Mouse (Mus musculus) heart, adult 8-10 months (tissue): ENCODE results near the gene Osbpl9. TPM values are rescaled to one million over a fixed set of nuclear protein-coding genes. Genes with fewer than 3 reads are reported as not detected.
A peak's percentile ranks its signal among the peaks of the same experiment; 100 is the strongest.

Experiments used
- DNase-seq: peaks from one replicate; pipeline ENCODE4 v3.0.0; 2022; ENCODE audit warnings: low spot score
- total RNA-seq, 4 experiments: library from RNA; stranded (reverse); gene quantifications; 2 replicates each; pipeline ENCODE4 v1.2.4; 2022

The Osbpl9 gene
- 100 to 1,000 TPM in 2 of 4 experiments, 10 to 100 TPM in 2; 85.9 to 105 (median 95.9) TPM for total RNA-seq

DNA sequence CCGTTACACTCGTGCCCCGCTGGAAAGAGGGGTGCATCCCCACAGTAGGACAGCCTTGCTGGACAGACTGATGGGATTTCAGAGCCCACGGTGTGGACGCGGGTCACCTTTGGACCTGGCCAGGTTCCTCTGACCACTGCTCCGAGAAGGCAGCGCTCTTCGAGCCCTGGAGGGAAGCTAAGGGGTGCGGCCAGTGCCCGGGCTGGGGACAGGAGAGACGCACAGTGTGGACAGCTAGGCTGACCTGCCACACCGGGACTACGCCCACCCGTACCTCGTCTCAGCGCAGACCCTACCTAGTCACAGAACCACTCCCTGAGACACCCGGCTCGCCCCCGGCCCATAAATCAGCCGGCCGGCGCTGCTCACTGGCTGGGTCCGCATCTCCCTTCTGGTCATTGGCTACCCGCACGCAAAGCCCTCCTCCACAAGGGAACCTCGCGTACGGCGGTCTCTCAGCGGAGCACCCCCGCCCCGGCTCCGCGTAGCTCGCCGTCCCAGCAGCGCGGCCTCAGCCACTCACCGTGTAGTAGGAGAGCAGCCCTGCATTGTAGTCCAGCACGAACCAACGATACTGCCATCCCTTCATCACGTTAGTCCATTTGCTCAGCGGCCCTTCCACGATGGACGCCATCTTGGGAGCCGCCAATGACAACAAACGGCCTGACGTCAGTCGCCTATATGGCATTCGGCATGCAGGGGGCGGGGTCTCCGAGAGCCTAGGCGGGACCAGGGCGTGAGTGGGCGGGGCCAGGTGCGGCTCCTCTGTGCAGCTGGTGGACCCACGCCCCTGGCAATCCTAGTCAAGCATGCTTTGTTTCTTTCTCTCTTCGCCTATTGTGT is at the start of gene Osbpl9:
Osbpl9 (minus strand) TSS at position 691 of the 843 bp plus-strand sequence.
- DNase-seq: peak; percentile 98

DNA sequence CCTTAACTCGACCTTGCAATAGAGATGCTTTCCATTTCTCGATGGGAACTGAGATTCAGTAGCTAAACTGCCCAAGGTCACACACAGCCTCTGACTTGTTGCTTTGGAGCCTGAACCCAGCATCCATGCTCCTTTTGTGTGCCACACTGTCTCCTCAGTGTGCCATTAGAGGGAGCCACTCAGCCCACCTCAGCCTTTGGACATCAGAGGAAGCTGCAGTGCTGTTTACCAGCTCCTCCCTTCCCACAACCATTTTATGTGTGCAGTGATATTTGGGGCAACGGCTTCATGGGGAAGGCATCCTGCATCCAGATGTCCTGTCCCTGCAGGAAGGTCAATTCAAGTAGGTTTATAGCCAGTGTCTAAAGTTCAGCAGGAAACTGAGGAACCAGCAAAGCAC is 49.5 kb upstream of the Osbpl9 start:
- no peak for DNase-seq

GRCm38 (mm10) chr4:109245016-109245620 is 43.0 kb upstream of the Osbpl9 start:
- no peak for DNase-seq

DNA sequence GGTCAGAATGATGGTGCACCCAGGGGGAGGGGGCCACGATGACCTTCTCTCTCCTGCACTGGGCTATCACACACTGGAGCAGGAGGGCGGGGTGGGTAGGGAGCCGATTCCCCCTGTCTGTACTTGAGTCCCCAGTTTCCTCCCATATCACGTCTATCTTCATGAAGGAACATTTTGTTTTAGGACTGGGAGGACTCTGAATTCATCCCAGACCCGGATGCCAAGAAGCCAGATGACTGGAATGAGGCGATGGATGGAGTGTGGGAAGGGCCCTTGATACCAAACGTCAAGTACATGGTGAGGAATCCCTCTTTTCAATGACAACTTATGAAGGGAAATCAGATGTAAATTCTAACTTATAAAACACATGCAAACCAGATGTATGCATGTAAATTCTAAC is 42.4 kb upstream of the Osbpl9 start:
- DNase-seq: peak; percentile 67

DNA sequence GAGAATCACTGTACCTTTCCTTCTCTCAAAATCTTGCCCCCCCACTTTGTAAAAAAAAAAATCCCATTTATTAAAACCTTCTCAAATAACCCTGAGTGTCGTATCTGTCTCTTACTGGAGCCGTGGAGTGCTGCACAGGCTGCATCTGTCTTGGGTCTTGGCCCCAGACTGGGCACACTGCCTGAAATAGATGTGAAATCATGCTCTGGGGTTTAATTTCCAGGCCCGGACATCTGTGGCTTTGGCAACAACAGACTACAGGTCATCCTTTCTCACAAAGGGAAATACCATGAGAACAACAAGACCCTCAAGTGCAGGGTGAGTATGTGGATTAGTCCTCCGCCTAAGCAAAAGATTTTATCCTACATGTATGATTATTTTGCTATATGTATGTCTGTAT is 39.9 kb upstream of the Osbpl9 start:
- peak; percentile 74 for DNase-seq

- no peak for DNase-seq
Measured at GRCm38 (mm10) chr4:109241221-109241620, 39.1 kb upstream of the Osbpl9 start.

- DNase-seq: no peak
Measured at GRCm38 (mm10) chr4:109238428-109239268, 36.6 kb upstream of the Osbpl9 start.

GRCm38 (mm10) chr4:109236186-109236879 is 34.3 kb upstream of the Osbpl9 start:
- DNase-seq: no peak

DNA sequence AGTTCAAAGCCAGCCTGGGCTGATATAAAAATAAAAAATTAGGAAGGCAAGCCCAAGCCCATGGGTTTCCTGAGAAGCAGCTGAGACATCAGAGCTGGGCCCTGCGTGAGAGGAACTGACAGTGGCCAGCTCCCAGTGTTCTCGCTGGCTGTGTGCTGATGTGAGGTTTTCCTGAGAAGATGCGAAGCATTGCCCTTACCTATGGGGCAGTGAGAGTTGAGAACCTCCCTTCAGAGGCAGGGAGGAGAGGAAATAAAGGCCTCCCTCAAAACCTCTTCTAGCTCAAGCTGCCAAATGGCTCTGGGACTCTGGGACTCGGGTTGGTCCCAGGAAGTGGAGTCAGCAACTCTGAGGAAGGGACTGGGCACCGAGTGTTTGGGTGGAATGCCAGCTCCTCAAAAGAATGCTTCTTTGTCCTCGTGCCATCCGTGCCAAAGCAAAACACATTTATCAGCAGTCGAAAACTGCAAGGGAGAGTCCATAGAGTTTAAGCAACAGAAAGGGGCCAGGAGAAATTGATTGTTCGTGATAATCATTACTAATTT is 32.8 kb upstream of the Osbpl9 start:
- DNase-seq: no peak

DNA sequence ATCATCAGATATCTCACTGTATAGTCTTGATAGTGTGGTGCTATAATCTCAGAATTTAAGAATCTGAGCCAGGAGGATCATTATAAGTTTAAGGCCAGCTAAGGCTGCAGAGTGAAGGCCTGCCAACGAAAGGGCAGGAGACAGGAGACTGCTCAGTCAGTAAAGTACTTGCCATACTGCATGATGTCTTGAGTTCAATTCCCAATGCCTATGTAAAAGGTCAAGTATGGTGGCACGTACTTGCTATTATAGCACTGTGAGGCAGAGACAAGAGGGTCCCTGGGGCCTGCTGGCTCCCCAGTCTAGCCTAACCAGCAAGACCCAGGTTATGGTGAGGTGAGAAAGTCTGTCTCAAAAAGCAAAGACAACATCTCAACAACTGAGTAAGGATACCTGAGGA is 32.1 kb upstream of the Osbpl9 start, which contains the start of gene Calr4:
Calr4 (plus strand) TSS at position 301 of the 400 bp plus-strand sequence.
- no peak for DNase-seq

- DNase-seq: no peak
Measured at GRCm38 (mm10) chr4:109229766-109230279, 27.8 kb upstream of the Osbpl9 start.

GRCm38 (mm10) chr4:109226071-109226470 is 24.0 kb upstream of the Osbpl9 start:
- DNase-seq: no peak

DNA sequence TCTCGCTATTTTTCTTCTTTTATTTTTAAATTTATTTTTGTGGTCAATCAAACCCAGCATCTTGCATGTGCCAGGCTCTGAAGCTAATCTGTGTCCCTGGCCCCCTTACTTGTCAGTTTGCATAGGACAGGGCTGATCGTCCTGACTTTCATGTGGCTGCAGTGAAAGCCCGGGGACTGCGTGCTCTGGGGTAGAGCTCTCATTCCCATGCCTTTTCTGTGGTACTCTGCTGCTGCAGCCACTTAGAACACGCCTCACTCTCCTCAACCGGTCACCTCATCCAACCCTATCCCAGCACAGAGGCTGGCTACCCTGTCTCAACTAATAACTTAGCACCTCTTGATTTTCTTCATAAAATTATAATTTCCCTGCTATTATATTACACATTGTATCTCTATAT is 23.5 kb upstream of the Osbpl9 start:
- no peak for DNase-seq

DNA sequence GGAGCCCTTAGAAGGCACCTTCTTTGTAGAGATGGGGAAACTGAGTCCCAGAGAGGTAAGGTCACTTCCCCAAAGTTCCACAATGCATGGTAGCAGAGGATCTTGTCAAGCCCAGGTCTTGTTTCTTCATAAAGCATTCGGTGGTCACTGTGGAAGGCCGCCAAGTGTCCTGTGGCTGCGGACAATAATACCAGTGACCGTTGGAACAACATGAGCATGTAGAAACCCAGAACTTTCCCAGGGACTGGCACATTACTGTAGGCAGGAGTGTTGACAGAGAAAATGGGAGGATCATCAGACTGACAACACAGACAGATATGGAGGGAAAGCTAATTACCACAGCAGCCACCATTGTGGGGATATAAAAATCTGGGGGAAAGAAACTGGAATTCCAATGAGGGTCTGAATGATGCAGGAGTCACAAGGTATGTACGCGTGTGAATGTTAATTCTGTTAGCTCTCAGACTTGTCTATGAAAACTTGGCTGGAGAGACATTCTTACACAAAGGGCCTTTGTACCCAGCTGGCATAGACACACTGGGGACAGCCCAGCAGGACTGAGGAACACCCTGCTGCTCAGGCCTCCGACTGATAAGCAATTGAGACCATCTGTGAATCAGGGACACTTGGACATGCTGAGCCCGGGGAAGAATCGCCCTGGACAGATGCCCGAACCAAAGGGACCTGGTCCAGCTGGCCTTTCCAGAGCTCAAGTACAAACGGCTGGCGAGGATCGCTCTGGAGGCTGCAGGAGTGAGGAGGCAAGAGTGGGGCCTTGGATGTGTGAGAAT is 22.9 kb upstream of the Osbpl9 start:
- DNase-seq: peak; percentile 89

GRCm38 (mm10) chr4:109222001-109222400 is 19.9 kb upstream of the Osbpl9 start:
- no peak for DNase-seq

DNA sequence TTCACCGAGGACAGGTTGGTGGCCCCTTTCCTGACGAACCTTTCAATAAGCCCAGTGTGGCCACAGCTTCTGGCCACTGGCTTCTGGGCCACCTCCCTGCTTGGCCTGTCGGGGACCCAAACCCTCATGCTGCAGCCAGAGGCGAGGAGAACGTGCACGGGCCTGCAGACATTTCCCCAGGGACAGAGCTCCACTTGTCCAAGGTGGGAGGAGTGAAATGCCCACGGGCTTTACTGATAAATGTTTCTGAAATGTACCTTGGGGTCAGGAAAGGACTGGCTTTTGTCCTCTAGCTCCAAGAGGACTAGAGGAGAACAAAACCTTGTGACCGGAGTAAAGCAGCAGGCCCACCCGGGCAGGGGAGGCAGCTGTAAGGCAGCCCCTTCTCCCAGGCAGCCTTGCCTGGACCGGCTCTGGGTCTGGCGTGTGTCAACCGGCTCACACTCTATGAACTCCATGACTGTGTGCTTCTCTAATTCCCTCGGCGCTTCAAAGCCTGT is 18.4 kb upstream of the Osbpl9 start:
- no peak for DNase-seq

DNA sequence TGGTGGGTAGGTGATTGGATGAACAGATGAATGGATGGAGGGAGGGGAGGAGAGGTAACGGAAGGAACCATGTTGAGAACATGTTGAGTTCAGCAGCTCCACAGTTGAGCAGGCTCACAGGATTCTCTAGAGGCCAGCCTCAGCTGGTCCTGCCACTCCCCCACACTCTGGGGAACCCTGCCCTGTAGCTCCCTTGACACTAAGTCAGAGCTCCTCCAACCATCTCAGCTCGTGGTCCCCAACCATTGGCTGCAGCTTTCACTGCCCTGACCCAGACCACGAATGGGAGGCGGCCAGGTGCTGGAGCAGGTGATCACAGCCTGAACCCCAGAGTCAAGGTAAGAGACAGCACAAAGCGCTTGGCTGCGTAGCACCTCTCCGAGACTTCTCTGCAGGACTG is 15.9 kb upstream of the Osbpl9 start:
- no peak for DNase-seq

- DNase-seq: no peak
Measured at GRCm38 (mm10) chr4:109213986-109214385, 11.9 kb upstream of the Osbpl9 start.

DNA sequence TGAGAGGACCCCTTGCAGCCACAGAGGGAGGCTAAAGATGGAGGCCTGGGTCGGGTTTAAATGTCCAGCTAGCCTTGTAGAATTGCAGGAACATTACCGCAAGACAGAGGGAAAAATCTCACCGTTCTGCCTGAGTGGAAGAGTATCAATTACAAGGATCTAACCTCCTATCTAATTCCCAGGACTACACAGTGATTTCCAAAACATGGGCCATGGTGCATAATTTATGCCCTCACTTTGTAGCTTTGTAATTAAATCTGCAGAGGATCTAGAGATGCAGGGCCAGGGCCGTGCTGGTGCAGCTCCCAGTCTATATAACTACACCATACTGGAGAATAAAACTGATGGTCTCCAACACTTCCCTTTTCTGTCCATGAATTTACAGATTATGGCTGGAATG is 8.8 kb upstream of the Osbpl9 start:
- DNase-seq: no peak

DNA sequence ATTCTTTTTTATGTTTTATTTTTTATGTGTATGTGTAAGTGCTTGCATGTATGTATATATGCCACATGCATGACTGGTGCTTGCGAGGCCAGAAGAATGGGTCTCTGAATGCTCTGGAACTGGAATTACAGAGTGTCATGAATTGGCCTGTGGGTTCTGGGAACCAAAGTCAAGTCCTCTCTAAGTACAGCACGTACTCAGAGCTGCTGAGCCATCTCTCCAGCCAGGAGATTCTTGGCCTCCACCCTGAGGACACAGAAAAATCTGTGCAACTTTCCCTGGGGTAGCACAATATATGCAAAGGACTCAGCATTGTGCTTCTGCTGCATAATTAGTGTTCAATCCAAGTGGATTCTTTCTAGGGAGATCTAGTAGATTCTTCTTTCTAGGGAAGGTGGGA is 8.2 kb upstream of the Osbpl9 start:
- DNase-seq: peak; percentile 78
